Mouse (Mus musculus) lung, embryonic 15.5 days (tissue): ENCODE data around the gene Gm21891. TPM values are rescaled to one million over a fixed set of nuclear protein-coding genes. Genes with fewer than 3 reads are reported as not detected.
"Not testable (repeated sequence)": the region's sequence is repeated elsewhere in the genome, so short reads cannot be mapped to it uniquely, and the experiment has no call there.

Experiments used
- ATAC-seq: fragments of 200-750 bp; cut with Nextera tagmentation; 2 replicates; pipeline ENCODE4 v1.8.0; 2017; ENCODE audit warnings: moderate number of reproducible peaks, borderline replicate concordance; ENCODE audit not compliant: low FRiP score, low TSS enrichment; ENCODE audit errors: extremely low read depth
- H3K27ac ChIP-seq: fragments of 300-500 bp; sonication (generic); 2 replicates; pipeline ENCODE4 v1.5.1; 2015; ENCODE audit warnings: moderate library complexity, mild to moderate bottlenecking, inconsistent platforms
- H3K27me3 ChIP-seq: fragments of 300-500 bp; sonication (generic); 2 replicates; pipeline ENCODE4 v1.6.1; 2015; ENCODE audit warnings: inconsistent platforms
- H3K36me3 ChIP-seq: fragments of 300-500 bp; sonication (generic); 2 replicates; pipeline ENCODE4 v1.6.1; 2015; ENCODE audit warnings: inconsistent platforms
- H3K4me1 ChIP-seq: fragments of 300-500 bp; sonication (generic); 2 replicates; pipeline ENCODE4 v1.6.1; 2015; ENCODE audit warnings: inconsistent platforms
- H3K4me2 ChIP-seq: fragments of 300-500 bp; sonication (generic); 2 replicates; pipeline ENCODE4 v1.6.1; 2015; ENCODE audit warnings: inconsistent platforms, mild to moderate bottlenecking, moderate library complexity
- H3K4me3 ChIP-seq: fragments of 300-500 bp; sonication (generic); 2 replicates; pipeline ENCODE4 v1.5.1; 2015; ENCODE audit warnings: mild to moderate bottlenecking, inconsistent platforms
- H3K9ac ChIP-seq: fragments of 300-500 bp; sonication (generic); 2 replicates; pipeline ENCODE4 v1.6.1; 2015; ENCODE audit warnings: inconsistent platforms
- H3K9me3 ChIP-seq: fragments of 300-500 bp; sonication (generic); 2 replicates; pipeline ENCODE4 v1.6.1; 2016; ENCODE audit warnings: inconsistent platforms
- WGBS: fragments of 180-500 bp; shearing (Covaris S2); methylation state at CpG from one replicate; pipeline ENCODE4 v1.1.7; 2015; 5-methylcytosine and 5-hydroxymethylcytosine counted together
- polyA plus RNA-seq: library from polyadenylated mRNA; unstranded; fragments of >200 nt; fragmentation: Nextera tagmentation; extraction: Ambion mirVana; gene quantifications from 2 replicates; pipeline ENCODE4 v1.2.1, GENCODE M21; 2015

Gm21891 gene
- not detected in 2 replicates for polyA plus RNA-seq

DNA sequence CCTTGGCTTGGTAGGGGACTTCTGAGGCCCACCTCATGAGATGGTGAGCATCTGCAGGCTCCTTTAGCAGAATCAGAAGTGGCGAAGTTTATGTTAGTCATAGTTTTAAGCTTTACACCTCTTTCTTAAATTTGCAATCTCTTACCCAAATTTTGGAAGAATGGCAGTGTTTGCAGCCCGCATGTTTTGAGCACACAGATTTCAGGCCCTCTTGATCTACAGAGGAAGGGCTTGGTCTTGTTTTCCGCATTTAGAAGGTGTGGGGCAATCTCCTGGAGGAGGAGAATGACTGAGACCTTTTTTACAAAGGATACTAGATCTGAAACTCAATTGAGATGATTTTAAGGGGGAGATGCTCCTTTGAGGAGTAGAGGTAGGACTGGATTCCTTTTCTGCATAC lies at the start of gene Gm21891:
Gene Gm21891 (minus strand): TSS at position 101 of the 400 bp plus-strand sequence.
- WGBS: no CpG with 5 or more reads among the region's 3 CpGs
- not testable (repeated sequence) for H3K36me3 ChIP-seq, H3K27ac ChIP-seq, H3K9ac ChIP-seq, H3K27me3 ChIP-seq, ATAC-seq, H3K9me3 ChIP-seq, H3K4me1 ChIP-seq, H3K4me2 ChIP-seq, H3K4me3 ChIP-seq

- not testable (repeated sequence) for H3K9ac ChIP-seq, ATAC-seq, H3K27ac ChIP-seq
Observed at GRCm38 (mm10) chrY:13161668-13162067, 28.4 kb upstream of the Gm21891 start, which contains the start of gene Gm21425. Gene Gm21425, plus strand, starts transcription at chrY:13161968.

More at GRCm38 (mm10) chrY:13161668-13162067, 28.4 kb upstream of the Gm21891 start, which contains the start of gene Gm21425:
- not testable (repeated sequence) for H3K9me3 ChIP-seq, H3K4me1 ChIP-seq, H3K4me3 ChIP-seq, H3K36me3 ChIP-seq, H3K27me3 ChIP-seq, H3K4me2 ChIP-seq

Other genes starting within 250 kb of the Gm21891 start
- not detected in 2 replicates for gene Gm20807, start 90.6 kb downstream of the Gm21891 start, polyA plus RNA-seq
- not detected in 2 replicates for gene Gm21425, start 28.5 kb upstream of the Gm21891 start, polyA plus RNA-seq
- not detected in 2 replicates for gene Gm21828, start 90.4 kb upstream of the Gm21891 start, polyA plus RNA-seq
- gene Gm21440, start 118.9 kb upstream of the Gm21891 start, polyA plus RNA-seq: not detected in 2 replicates
- not detected in 2 replicates for gene Gm21454, start 119.0 kb upstream of the Gm21891 start, polyA plus RNA-seq
- not detected in 2 replicates for gene Gm21725, start 215.6 kb upstream of the Gm21891 start, polyA plus RNA-seq